Mouse (Mus musculus) brain, embryonic 14.5 days (tissue): ENCODE measurements around the gene Mdga1. TPM values are rescaled to one million over a fixed set of nuclear protein-coding genes. Genes with fewer than 3 reads are reported as not detected.
A peak's percentile ranks its signal among the peaks of the same experiment; 100 is the strongest.

Experiments used
- DNase-seq: peaks from one replicate; pipeline ENCODE4 v3.0.0-alpha.2; 2011; ENCODE audit warnings: low read depth
- CTCF ChIP-seq: fragments of 200-500 bp; IDR thresholded peaks from 2 replicates; pipeline ENCODE4 v1.5.1; 2012; ENCODE audit warnings: inconsistent platforms, mild to moderate bottlenecking, moderate library complexity, borderline replicate concordance; ENCODE audit not compliant: insufficient read depth, insufficient read length; ENCODE audit errors: extremely low read depth
- POLR2A ChIP-seq: fragments of 200-500 bp; IDR thresholded peaks from 2 replicates; pipeline ENCODE4 v1.6.1; 2012; ENCODE audit warnings: mild to moderate bottlenecking, inconsistent platforms, borderline replicate concordance; ENCODE audit not compliant: poor library complexity, insufficient read depth, insufficient read length, severe bottlenecking; ENCODE audit errors: extremely low read depth
- polyA plus RNA-seq: library from polyadenylated mRNA; depleted of rRNA; stranded (reverse); fragments of >200 nt; gene quantifications from 2 replicates; pipeline ENCODE4 v1.2.3, GENCODE M21; 2012

Mdga1 gene
- polyA plus RNA-seq, 1 experiment, result 58.9 TPM

- no peak for TF ChIP-seq CTCF
- TF ChIP-seq POLR2A, result no peak
- peak; percentile 20 for DNase-seq
Observed at GRCm38 (mm10) chr17:29971761-29972432, 2.0 kb upstream of the Mdga1 start.

- DNase-seq, result peak; percentile 74
- TF ChIP-seq CTCF (no peak), POLR2A (no peak)
Observed at GRCm38 (mm10) chr17:29965506-29965905, 4.4 kb downstream of the Mdga1 start.

GRCm38 (mm10) chr17:29963730-29964259, 6.1 kb downstream of the Mdga1 start:
- DNase-seq, result peak; percentile 34
- TF ChIP-seq CTCF (no peak), POLR2A (no peak)

- TF ChIP-seq POLR2A, result no peak
- no peak for TF ChIP-seq CTCF
- no peak for DNase-seq
Observed at GRCm38 (mm10) chr17:29955880-29956279, 14.0 kb downstream of the Mdga1 start.

- no peak for DNase-seq
- no peak for TF ChIP-seq POLR2A
- no peak for TF ChIP-seq CTCF
Observed at GRCm38 (mm10) chr17:29954316-29954715, 15.6 kb downstream of the Mdga1 start.

GRCm38 (mm10) chr17:29951100-29951499, 18.8 kb downstream of the Mdga1 start:
- TF ChIP-seq CTCF (no peak), POLR2A (no peak)

GRCm38 (mm10) chr17:29950574-29950973, 19.3 kb downstream of the Mdga1 start:
- DNase-seq, result peak; percentile 77
- TF ChIP-seq POLR2A (no peak), CTCF (no peak)

More at GRCm38 (mm10) chr17:29951100-29951499, 18.8 kb downstream of the Mdga1 start:
- peak; percentile 36 for DNase-seq

GRCm38 (mm10) chr17:29947271-29947714, 22.6 kb downstream of the Mdga1 start:
- TF ChIP-seq POLR2A (no peak), CTCF (no peak)
- DNase-seq, result peak; percentile 88

GRCm38 (mm10) chr17:29944376-29944775, 25.5 kb downstream of the Mdga1 start:
- DNase-seq, result peak; percentile 30
- no peak for TF ChIP-seq POLR2A
- no peak for TF ChIP-seq CTCF

- TF ChIP-seq CTCF (no peak), POLR2A (no peak)
- DNase-seq, result no peak
Observed at GRCm38 (mm10) chr17:29939011-29939410, 30.9 kb downstream of the Mdga1 start.

- DNase-seq, result peak; percentile 82
- TF ChIP-seq CTCF (no peak), POLR2A (no peak)
Observed at GRCm38 (mm10) chr17:29937350-29937781, 32.5 kb downstream of the Mdga1 start.
